Mouse (Mus musculus): ENCODE measurements around the gene Prkci.
A peak's percentile ranks its signal among the peaks of the same experiment; 100 is the strongest.

The Prkci gene

GRCm38 (mm10) chr3:30995283-30995898, at the start of gene Prkci:
Gene Prkci, plus strand, starts transcription at chr3:30995747.
- peak; percentile 87 for DNase-seq

GRCm38 (mm10) chr3:30951652-30952051, 43.9 kb upstream of the Prkci start:
- peak; percentile 47 for DNase-seq

- no peak for DNase-seq
Measured at GRCm38 (mm10) chr3:30952273-30953070, 43.1 kb upstream of the Prkci start.

GRCm38 (mm10) chr3:30956327-30956726, 39.2 kb upstream of the Prkci start:
- no peak for DNase-seq

- DNase-seq: no peak
Measured at GRCm38 (mm10) chr3:30958709-30959108, 36.8 kb upstream of the Prkci start.

GRCm38 (mm10) chr3:30959868-30960831, 35.4 kb upstream of the Prkci start:
- DNase-seq: no peak

- DNase-seq: no peak
Measured at GRCm38 (mm10) chr3:30963100-30963499, 32.4 kb upstream of the Prkci start.

GRCm38 (mm10) chr3:30964216-30964615, 31.3 kb upstream of the Prkci start:
- no peak for DNase-seq

GRCm38 (mm10) chr3:30965644-30966043, 29.9 kb upstream of the Prkci start:
- no peak for DNase-seq

- peak; percentile 29 for DNase-seq
Measured at GRCm38 (mm10) chr3:30968531-30969092, 26.9 kb upstream of the Prkci start.

GRCm38 (mm10) chr3:30969104-30969581, 26.4 kb upstream of the Prkci start, which contains the start of gene Phc3:
Gene Phc3, minus strand, starts transcription at chr3:30969415.
- DNase-seq: peak; percentile 89

GRCm38 (mm10) chr3:30975102-30975754, 20.3 kb upstream of the Prkci start:
- peak; percentile 49 for DNase-seq

GRCm38 (mm10) chr3:30976991-30977603, 18.4 kb upstream of the Prkci start:
- DNase-seq: no peak

- DNase-seq: no peak
Measured at GRCm38 (mm10) chr3:30981616-30982380, 13.7 kb upstream of the Prkci start.

GRCm38 (mm10) chr3:30982924-30983536, 12.5 kb upstream of the Prkci start:
- no peak for DNase-seq

GRCm38 (mm10) chr3:30987396-30988318, 7.9 kb upstream of the Prkci start:
- no peak for DNase-seq

- DNase-seq: no peak
Measured at GRCm38 (mm10) chr3:30992161-30992560, 3.4 kb upstream of the Prkci start.

GRCm38 (mm10) chr3:30993066-30993573, 2.4 kb upstream of the Prkci start:
- DNase-seq: no peak

GRCm38 (mm10) chr3:30994859-30995258, 688 bp upstream of the Prkci start:
- no peak for DNase-seq
